Mouse (Mus musculus): ENCODE data around the gene Mcm8.

Mcm8 gene

DNA sequence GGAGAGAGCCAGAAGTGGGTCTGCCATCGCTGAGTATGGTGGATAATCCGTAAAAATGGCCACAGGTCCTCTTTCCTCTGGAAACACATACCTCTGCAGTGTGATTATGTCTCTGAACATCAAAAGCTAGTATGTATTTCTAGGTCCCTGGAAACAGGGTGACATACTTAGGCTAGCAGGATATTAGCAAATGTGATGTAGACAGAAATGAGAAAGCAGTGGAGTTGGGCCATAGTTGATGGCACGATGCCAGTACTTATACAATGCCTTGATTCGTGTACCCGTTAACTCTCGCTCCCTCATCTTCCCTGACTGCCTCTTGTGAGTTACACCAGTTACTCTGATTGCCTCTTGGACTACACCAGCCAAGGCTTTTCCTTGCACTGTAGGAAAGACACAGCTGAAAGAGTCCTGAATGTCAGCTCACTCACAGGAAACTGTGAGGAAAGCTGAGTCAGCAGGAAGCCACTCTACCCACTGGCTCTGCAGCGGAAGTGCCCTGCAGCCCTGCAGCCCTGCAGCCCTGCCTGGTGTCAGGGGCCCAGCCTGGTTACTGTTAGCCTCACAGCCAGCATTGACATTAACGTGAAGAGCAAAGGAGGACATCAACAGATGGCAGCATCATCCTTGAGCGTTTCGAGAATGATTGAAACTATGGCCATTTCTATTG lies 57.9 kb downstream of the Mcm8 start:
- no peak for DNase-seq

DNA sequence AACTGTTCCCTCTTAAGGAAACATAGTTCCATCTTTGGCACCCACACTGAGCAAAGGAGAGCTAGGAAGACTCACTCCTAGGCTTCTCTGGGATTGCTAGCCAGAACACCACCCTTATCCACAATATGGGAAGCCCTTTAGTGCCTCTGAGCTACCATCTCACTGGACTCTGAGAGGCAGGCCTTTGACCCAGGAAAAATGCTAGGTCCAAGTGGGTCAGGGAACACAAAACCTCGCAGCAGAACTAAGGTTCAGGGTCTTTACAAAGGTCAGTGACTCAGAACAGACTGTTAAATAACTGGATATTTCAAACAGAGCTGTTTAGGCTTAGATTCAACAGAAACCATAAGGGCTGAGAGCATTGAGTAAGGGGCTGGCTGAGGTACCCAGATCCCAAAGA lies 61.0 kb downstream of the Mcm8 start:
- no peak for DNase-seq

DNA sequence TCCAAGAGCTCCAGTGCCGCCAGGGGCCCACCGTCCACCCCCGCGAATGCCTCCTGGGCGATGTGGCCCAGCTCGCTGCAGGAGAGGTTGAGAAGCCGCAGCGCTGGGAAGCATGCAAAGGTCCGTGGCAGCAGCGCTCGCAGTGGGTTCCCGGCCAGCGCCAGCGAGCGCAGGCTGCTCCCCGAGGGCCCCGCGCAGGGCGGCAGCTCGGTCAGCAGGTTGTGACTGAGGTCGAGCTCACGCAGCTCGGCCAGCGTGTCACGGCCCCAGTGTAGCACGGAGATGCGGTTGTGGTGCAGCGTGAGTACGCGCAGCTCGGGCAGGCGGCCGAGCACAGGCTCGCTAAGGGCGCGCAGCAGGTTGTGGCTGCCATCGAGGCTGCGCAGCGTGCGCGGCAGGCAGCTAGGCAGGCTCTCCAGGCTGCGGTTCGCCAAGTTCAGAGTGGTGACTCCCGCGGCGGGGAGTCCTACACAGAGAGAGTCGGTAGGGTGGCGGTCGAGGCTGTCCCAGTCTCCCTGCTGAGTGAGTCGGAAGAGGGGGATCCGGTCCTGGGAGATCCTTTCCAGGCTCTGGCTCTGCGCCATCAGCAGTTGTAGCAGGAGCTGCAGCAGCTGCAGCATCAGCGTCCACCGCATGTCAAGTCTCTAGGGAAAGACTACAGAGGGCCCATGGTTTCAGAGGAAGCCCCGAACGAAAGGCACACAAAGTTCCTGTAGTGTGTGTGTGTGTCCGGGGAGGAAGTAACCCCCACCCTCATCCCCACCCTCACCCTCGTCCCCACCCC lies 63.5 kb downstream of the Mcm8 start:
- DNase-seq: no peak

GRCm38 (mm10) chr2:132880844-132881645 lies 65.1 kb downstream of the Mcm8 start, which contains the start of gene Lrrn4:
TSS of gene Lrrn4 (minus strand) at chr2:132880891.
- no peak for DNase-seq

DNA sequence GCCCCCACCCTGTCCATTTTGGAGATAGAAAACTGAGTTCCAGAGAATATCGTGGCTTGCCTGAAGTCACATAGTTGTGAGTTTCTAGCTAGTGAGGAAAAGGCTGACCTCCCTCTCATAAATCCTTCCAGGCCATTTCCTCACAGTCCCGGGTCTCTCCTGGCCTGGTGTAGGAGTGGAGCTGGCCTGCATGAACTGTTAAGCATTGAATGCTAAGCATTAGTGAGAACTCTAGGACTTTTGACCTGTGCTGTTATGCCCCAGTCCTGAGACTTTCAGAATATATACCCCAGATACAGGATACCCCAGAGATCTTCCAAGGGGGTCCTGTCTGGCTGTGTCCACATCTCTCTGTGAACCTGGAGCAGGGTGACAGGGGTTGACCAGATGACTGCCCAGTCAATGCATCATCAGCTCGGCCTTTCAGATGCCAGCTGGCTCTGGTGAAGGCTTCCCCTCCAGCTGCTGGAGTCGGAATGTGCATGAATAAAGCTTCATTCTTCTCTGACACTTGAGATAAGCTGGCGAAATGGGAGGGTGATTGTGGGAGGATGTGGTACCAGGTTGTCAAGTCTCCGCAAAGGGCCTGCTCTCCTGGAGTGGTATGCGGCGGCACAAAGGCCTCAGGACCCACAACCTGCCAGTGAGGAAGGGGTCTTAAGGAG lies 68.5 kb downstream of the Mcm8 start:
- DNase-seq: no peak

DNA sequence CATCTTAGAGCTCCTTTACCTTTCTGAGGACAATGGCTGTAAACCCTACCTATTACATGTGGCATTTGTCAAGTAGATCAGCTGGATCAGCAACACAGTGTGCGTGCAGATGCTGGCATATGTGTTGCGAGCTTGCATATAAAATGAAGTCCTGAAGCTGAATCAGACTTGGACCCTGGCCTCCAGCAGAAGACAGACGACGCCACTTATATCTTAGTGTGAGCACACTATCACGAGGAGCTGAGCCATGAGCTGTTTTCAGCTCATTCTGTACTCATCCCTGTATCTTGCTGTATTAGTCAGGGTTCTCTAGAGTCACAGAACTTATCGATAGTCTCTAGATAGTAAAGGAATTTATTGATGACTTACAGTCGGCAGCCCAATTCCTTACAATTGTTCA lies 69.4 kb downstream of the Mcm8 start:
- DNase-seq: no peak
